Mouse (Mus musculus): Measurements from ENCODE around the gene Cct7.

- TF ChIP-seq CTCF (conservative IDR thresholded peaks at IDR 0.05; ENCODE audit: insufficient read depth, insufficient read length, low read depth, low read length) (no peak), POLR2A (IDR thresholded peaks at IDR 0.05; ENCODE audit: low read depth, low read length) (no peak)
These were observed 45.7 kb downstream of the Cct7 start for GRCm38 (mm10) chr6:85496976-85497375.

Measured in kidney, adult 2 months (tissue).